Mouse (Mus musculus) retina, postnatal 7 days (tissue): ENCODE measurements around the gene Shank2.

Experiments used
- DNase-seq: peaks from one replicate; pipeline ENCODE4 v3.0.0-alpha.2; 2012; ENCODE audit warnings: low read depth, low spot score

The Shank2 gene

GRCm38 (mm10) chr7:144470545-144471059 lies 468.9 kb downstream of the Shank2 start, which contains the start of gene Cttn:
Gene Cttn (minus strand): TSS chr7:144471009.
- DNase-seq, result peak; percentile 82

GRCm38 (mm10) chr7:144471103-144471502 lies 469.4 kb downstream of the Shank2 start:
- DNase-seq, result no peak

DNA sequence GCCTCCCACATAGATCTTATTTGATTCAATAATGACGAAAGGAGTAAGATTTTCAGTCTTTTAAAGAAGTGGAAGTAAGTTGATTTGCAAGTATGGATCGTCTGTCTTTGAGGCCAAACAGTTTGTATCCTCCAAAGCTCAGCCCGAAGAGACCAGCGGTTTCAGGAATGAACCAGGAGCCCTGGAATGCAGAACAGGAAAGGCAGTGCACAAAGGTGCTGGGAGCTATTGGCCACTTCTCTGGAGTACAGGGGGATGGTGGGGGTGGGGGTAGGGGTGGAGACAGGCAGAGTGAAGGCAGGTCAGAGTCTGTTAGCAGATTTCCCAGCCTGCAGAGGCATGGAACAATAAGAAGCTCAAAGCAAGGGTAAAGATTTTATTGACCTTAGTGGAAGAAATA lies 471.8 kb downstream of the Shank2 start:
- no peak for DNase-seq
